Mouse (Mus musculus): ENCODE data around the gene Sdk1. TPM values are rescaled to one million over a fixed set of nuclear protein-coding genes. Genes with fewer than 3 reads are reported as not detected.

Sdk1 gene
- polyA plus RNA-seq, 1 experiment from 2014 or later: 2.3 TPM

DNA sequence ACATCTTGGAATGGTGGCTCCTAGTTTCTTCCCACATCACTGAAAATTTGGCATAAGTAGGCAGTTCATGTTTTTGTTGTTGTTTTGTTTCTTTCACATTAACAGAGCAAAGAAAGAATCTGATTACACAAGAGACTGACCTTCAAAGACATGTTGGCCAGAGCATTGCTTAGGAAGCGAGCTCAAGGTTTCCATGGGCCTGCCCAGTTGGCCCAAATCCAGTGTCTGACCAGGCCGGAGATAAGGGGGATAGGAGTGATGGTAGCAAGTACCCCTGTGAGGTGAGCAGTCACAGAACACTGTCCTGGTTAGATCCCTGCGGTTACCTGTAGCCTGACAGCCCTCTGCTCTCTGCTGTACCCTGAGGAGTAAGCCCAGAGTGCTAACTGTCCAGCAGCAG is 122.7 kb downstream of the Sdk1 start:
- ATAC-seq (ENCODE audit: insufficient read depth, low FRiP score, low TSS enrichment): no peak
- 92% methylated on average over 3 of the region's 3 CpGs for WGBS
- peaks cover 7% of the 10 kb centered on the region for H3K4me1 ChIP-seq (ENCODE audit: control insufficient read depth, insufficient read depth, low read length)

DNA sequence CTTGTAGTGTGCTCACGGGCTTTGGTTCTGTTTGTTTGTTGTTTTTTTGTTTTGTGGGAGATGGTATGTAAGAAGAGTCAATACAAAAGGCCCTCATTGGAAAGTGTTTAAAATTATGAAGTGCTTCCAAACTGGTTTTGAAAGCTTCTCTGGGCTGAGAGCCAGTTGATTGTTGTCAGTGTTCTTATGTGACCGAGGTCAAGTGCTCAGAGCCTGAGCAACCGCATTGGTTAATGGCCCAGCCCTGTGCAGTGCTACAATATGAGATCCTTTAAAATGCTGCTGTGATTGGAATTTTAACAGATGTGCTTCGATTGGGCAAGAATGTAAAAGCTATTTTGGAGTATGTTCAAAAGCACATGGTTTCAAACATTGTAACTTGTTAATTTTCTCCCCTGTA is 127.3 kb downstream of the Sdk1 start:
- WGBS: 76% methylated on average over 4 of the region's 4 CpGs

More for the DNA sequence above, 122.7 kb downstream of the Sdk1 start:
- no peaks in the 10 kb centered on the region for H3K27me3 ChIP-seq (ENCODE audit: control insufficient read depth, insufficient read depth, low read length)
- H3K9ac ChIP-seq (ENCODE audit: low read length): no peak overlapping the region
- no peak for DNase-seq (ENCODE audit: low spot score)
- H3K36me3 ChIP-seq (ENCODE audit: control insufficient read depth, insufficient read depth, low read length): no peaks in the 10 kb centered on the region
- H3K4me3 ChIP-seq (ENCODE audit: low read depth, low read length): no peak overlapping the region
- H3K9me3 ChIP-seq (ENCODE audit: control insufficient read depth, low read length): no peaks in the 10 kb centered on the region
- no peak overlapping the region for H3K27ac ChIP-seq (ENCODE audit: low read depth, low read length)
- no peak overlapping the region for H3K4me2 ChIP-seq (ENCODE audit: low read depth)

DNA sequence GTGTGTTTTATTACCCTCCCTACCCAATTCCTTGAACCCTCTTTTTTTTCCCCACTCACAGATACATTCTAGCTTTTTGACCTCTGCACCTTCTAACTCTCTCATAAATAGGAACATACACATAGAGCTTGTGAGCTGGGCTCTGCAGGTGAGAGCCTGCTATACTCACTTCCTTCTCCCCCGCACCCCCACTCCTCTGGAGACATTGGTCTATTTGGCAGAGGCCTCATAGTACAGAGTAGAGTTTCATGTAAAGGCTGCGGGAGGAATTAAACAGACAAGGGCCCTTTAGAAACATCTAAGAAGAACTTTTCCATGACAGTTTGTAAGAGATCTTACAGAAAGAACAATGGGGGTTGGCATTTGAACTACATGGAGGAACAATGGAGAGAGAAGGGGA is 133.5 kb downstream of the Sdk1 start:
- H3K27ac ChIP-seq (ENCODE audit: low read depth, low read length): no peak overlapping the region
- no peak overlapping the region for H3K9ac ChIP-seq (ENCODE audit: low read length)
- DNase-seq (ENCODE audit: low spot score) (no peak), ATAC-seq (ENCODE audit: insufficient read depth, low FRiP score, low TSS enrichment) (no peak)
- no peaks in the 10 kb centered on the region for H3K4me1 ChIP-seq (ENCODE audit: control insufficient read depth, insufficient read depth, low read length)
- no peak overlapping the region for H3K4me3 ChIP-seq (ENCODE audit: low read depth, low read length)
- no peaks in the 10 kb centered on the region for H3K36me3 ChIP-seq (ENCODE audit: control insufficient read depth, insufficient read depth, low read length)
- H3K4me2 ChIP-seq (ENCODE audit: low read depth): no peak overlapping the region
- no peaks in the 10 kb centered on the region for H3K9me3 ChIP-seq (ENCODE audit: control insufficient read depth, low read length)
- H3K27me3 ChIP-seq (ENCODE audit: control insufficient read depth, insufficient read depth, low read length): no peaks in the 10 kb centered on the region
- WGBS: 72% methylated on average over 2 of the region's 2 CpGs

More for the DNA sequence above, 127.3 kb downstream of the Sdk1 start:
- H3K4me3 ChIP-seq (ENCODE audit: low read depth, low read length): no peak overlapping the region
- ATAC-seq (ENCODE audit: insufficient read depth, low FRiP score, low TSS enrichment) (no peak), DNase-seq (ENCODE audit: low spot score) (no peak)
- H3K4me2 ChIP-seq (ENCODE audit: low read depth): no peak overlapping the region
- H3K27me3 ChIP-seq (ENCODE audit: control insufficient read depth, insufficient read depth, low read length): no peaks in the 10 kb centered on the region
- no peak overlapping the region for H3K27ac ChIP-seq (ENCODE audit: low read depth, low read length)
- no peaks in the 10 kb centered on the region for H3K9me3 ChIP-seq (ENCODE audit: control insufficient read depth, low read length)
- no peak overlapping the region for H3K9ac ChIP-seq (ENCODE audit: low read length)
- H3K36me3 ChIP-seq (ENCODE audit: control insufficient read depth, insufficient read depth, low read length): no peaks in the 10 kb centered on the region
- no peaks in the 10 kb centered on the region for H3K4me1 ChIP-seq (ENCODE audit: control insufficient read depth, insufficient read depth, low read length)

DNA sequence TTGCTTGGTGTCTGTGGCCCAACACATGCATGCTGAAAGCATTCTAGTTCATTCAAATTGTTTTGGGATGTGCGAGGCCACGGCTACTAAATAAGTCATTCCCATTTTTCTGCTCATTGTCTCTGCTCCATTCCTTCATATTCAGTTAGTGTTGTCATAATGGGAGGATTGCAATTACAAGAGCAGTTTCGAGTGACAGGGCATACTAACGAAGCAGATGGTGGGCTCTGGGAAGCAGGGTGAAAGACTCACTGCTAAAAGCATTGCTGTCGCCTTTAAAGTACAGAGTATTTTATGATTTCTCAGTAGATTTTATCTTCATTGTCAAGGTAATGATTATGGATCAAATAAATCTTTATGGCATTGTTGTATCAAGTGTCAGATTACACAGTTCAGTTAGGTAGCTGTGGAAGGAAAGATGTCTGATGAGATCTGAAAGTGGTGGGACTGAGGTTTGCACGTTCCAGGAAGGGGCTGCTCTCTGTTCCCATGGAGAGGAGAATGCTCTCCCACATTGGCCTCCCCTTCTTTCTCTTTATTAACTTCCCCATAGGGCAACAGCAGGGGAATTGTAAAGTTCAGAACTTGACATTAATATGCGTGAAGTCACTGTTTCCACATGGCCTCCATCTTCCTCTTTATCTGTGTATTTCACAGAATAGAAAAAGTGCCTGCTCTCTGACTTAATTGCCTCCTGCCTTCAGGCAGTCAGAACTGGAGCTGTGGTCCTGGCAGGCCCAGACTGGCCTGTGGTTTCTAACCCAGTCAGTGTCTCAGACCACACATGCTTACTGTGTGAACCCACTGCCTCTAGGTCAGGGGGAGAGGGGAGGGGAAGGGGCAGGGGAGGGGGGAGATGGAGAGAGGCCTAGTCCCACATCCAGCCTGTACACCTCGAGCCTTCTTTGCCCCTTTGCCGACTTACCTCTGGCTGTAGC is 138.8 kb downstream of the Sdk1 start:
- peak overlapping the region; percentile 60; the same call in 1 of the 2 replicates for H3K27ac ChIP-seq (ENCODE audit: low read depth, low read length)
- H3K4me3 ChIP-seq (ENCODE audit: low read depth, low read length): no peak overlapping the region
- DNase-seq (ENCODE audit: low spot score) (peak; percentile 34), ATAC-seq (ENCODE audit: insufficient read depth, low FRiP score, low TSS enrichment) (peak; percentile 77)
- H3K36me3 ChIP-seq (ENCODE audit: control insufficient read depth, insufficient read depth, low read length): no peaks in the 10 kb centered on the region
- no peaks in the 10 kb centered on the region for H3K9me3 ChIP-seq (ENCODE audit: control insufficient read depth, low read length)
- H3K27me3 ChIP-seq (ENCODE audit: control insufficient read depth, insufficient read depth, low read length): no peaks in the 10 kb centered on the region
- peaks cover 8% of the 10 kb centered on the region; the same call in 1 of the 2 replicates for H3K4me1 ChIP-seq (ENCODE audit: control insufficient read depth, insufficient read depth, low read length)
- no peak overlapping the region for H3K4me2 ChIP-seq (ENCODE audit: low read depth)
- no peak overlapping the region for H3K9ac ChIP-seq (ENCODE audit: low read length)
- WGBS: 44% methylated on average over 9 of the region's 9 CpGs

DNA sequence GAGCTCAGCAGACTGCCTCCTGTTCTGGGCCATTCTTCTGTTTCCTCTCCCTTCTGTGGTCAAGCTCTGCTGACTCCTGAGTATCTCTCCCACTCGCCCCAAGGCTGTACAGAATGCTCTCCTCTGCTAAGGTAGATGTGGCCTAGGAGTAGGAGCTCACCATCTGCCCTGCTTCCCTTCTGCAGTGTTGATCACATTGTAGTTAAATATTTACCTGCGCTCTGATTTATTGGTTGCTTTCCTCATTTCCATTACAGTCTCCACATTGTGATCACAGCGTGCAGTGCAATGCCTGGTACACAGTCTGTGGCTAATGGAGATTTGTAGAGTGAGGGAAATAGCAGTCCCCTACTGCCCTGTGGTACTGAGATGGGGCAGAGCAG is 139.5 kb downstream of the Sdk1 start:
- H3K36me3 ChIP-seq (ENCODE audit: control insufficient read depth, insufficient read depth, low read length): no peaks in the 10 kb centered on the region
- peak overlapping the region; percentile 60 for H3K27ac ChIP-seq (ENCODE audit: low read depth, low read length)
- H3K4me1 ChIP-seq (ENCODE audit: control insufficient read depth, insufficient read depth, low read length): peaks cover 8% of the 10 kb centered on the region; the same call in 1 of the 2 replicates
- 57% methylated on average over 3 of the region's 3 CpGs for WGBS
- no peak for DNase-seq (ENCODE audit: low spot score)
- no peaks in the 10 kb centered on the region for H3K27me3 ChIP-seq (ENCODE audit: control insufficient read depth, insufficient read depth, low read length)
- no peak overlapping the region for H3K4me3 ChIP-seq (ENCODE audit: low read depth, low read length)
- no peak overlapping the region for H3K4me2 ChIP-seq (ENCODE audit: low read depth)
- peak; percentile 16; the same call in 1 of the 2 replicates for ATAC-seq (ENCODE audit: insufficient read depth, low FRiP score, low TSS enrichment)
- no peaks in the 10 kb centered on the region for H3K9me3 ChIP-seq (ENCODE audit: control insufficient read depth, low read length)
- no peak overlapping the region for H3K9ac ChIP-seq (ENCODE audit: low read length)

DNA sequence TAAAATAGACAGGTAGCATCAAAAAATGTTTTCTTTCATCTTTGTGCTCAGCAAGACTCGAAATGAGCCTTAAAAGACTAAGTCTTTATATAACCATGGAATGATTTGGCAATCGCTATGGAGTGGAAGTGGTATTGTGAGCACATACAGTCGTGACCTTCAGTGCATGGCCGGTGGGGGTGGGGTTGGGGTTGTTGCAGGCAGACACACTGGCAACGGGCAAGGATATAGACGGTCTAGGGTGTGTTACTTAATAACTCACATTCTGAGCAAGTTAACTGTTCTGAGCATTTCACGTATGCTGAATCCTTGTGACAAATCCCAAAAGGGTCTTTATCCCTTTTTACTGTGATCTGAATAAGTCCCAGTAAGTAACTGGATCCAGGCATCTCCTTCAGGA is 140.3 kb downstream of the Sdk1 start:
- DNase-seq (ENCODE audit: low spot score) (no peak), ATAC-seq (ENCODE audit: insufficient read depth, low FRiP score, low TSS enrichment) (no peak)
- H3K9me3 ChIP-seq (ENCODE audit: control insufficient read depth, low read length): no peaks in the 10 kb centered on the region
- WGBS: 88% methylated on average over 7 of the region's 7 CpGs
- H3K36me3 ChIP-seq (ENCODE audit: control insufficient read depth, insufficient read depth, low read length): no peaks in the 10 kb centered on the region
- H3K4me2 ChIP-seq (ENCODE audit: low read depth): no peak overlapping the region
- no peaks in the 10 kb centered on the region for H3K27me3 ChIP-seq (ENCODE audit: control insufficient read depth, insufficient read depth, low read length)
- H3K4me3 ChIP-seq (ENCODE audit: low read depth, low read length): no peak overlapping the region
- H3K4me1 ChIP-seq (ENCODE audit: control insufficient read depth, insufficient read depth, low read length): peaks cover 8% of the 10 kb centered on the region; the same call in 1 of the 2 replicates
- no peak overlapping the region for H3K9ac ChIP-seq (ENCODE audit: low read length)
- no peak overlapping the region for H3K27ac ChIP-seq (ENCODE audit: low read depth, low read length)

DNA sequence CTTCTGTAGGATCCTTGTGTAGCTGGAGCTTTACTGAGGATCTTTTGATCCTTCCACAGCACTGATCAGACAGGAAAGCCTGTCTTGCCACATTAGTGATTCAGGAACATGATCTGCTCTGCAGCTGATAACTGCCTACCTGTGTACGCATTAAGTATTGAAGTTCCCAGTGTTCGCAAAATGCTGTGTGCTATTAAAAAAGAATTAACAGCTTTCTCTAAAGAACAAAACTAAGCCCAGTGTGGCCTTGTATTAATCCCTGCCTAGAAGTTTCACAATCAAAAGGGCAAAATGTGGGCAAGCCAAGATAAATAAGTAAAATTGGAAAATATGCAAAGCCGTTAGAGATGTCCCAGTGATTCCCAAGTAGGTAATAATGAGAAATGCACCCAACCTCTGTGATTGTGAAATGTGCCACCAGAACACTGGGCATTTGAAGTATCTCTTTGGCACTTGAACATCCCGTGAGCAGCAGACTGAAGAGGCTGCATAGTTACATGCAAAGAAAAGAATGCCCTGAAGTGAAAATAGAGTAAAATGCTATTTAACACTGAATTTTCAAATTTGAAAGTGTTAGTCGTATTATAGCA is 141.1 kb downstream of the Sdk1 start:
- ATAC-seq (ENCODE audit: insufficient read depth, low FRiP score, low TSS enrichment): no peak
- 92% methylated on average over 5 of the region's 5 CpGs for WGBS

DNA sequence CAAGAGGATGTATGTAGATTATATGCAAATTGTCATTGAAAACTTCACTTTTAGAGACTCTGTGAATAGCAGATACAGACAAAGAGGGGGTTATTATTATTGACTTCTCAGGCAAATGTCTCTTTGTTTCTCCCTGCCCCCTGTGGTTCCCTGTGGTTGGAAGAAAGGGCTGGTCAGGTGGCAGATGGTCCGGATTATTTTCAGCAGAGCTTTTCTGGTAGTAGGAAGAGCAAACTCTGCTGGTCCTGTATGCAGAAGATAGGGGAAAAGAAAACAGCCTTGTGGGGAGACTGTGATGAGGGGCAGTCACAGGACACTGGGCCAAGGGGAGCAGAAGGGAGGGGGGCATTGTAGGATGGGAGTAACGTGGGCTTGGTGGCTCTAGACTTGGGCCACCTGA is 147.2 kb downstream of the Sdk1 start:
- H3K27me3 ChIP-seq (ENCODE audit: control insufficient read depth, insufficient read depth, low read length): no peaks in the 10 kb centered on the region
- no peaks in the 10 kb centered on the region for H3K9me3 ChIP-seq (ENCODE audit: control insufficient read depth, low read length)
- no peak overlapping the region for H3K9ac ChIP-seq (ENCODE audit: low read length)
- H3K4me1 ChIP-seq (ENCODE audit: control insufficient read depth, insufficient read depth, low read length): peaks cover 5% of the 10 kb centered on the region; the same call in 1 of the 2 replicates
- ATAC-seq (ENCODE audit: insufficient read depth, low FRiP score, low TSS enrichment) (no peak), DNase-seq (ENCODE audit: low spot score) (no peak)
- H3K27ac ChIP-seq (ENCODE audit: low read depth, low read length): no peak overlapping the region
- WGBS: 33% methylated on average over 2 of the region's 2 CpGs
- H3K4me3 ChIP-seq (ENCODE audit: low read depth, low read length): no peak overlapping the region
- no peaks in the 10 kb centered on the region for H3K36me3 ChIP-seq (ENCODE audit: control insufficient read depth, insufficient read depth, low read length)
- no peak overlapping the region for H3K4me2 ChIP-seq (ENCODE audit: low read depth)

More for the DNA sequence above, 141.1 kb downstream of the Sdk1 start:
- Histone ChIP-seq H3K4me2 (ENCODE audit: low read depth) (no peak overlapping the region), H3K4me3 (ENCODE audit: low read depth, low read length) (no peak overlapping the region), H3K9ac (ENCODE audit: low read length) (no peak overlapping the region), H3K27me3 (ENCODE audit: control insufficient read depth, insufficient read depth, low read length) (no peaks in the 10 kb centered on the region), H3K9me3 (ENCODE audit: control insufficient read depth, low read length) (no peaks in the 10 kb centered on the region), H3K27ac (ENCODE audit: low read depth, low read length) (no peak overlapping the region), H3K4me1 (ENCODE audit: control insufficient read depth, insufficient read depth, low read length) (peaks cover 8% of the 10 kb centered on the region; the same call in 1 of the 2 replicates), H3K36me3 (ENCODE audit: control insufficient read depth, insufficient read depth, low read length) (no peaks in the 10 kb centered on the region)
- DNase-seq (ENCODE audit: low spot score): no peak
